In genomic region chr11:117521906-117522780, GRCm38 (mm10) we compare ENCODE assay signal across 9 mouse cellular contexts. TPM values are rescaled to one million over a fixed set of nuclear protein-coding genes. Genes with fewer than 3 reads are reported as not detected.
DNase-seq lines count a peak whose midpoint lies in the region; ATAC-seq lines count a peak whose summit lies in the region.
"Had no signal": no experiment of that assay in that cellular context is flagged by ENCODE, and none has a peak within 500 bp of the region (broad histone marks: within the 10 kb centered on the region; RNA-seq: fewer than 3 reads in every experiment).

No protein-coding gene starts in this region.

- H3K4me3 ChIP-seq in neural tube, embryonic 12.5 days = no peak overlapping the region
- no peak overlapping the region for H3K4me3 ChIP-seq in forebrain, embryonic 16.5 days (replicated peaks; ENCODE audit: low read length)
- no peak overlapping the region for H3K4me3 ChIP-seq in limb, embryonic 15.5 days

- H3K27ac ChIP-seq in neural tube, embryonic 12.5 days = no peak overlapping the region
- H3K27ac ChIP-seq in forebrain, embryonic 16.5 days (ENCODE audit: low read length) = peak overlapping the region; percentile 86
- H3K27ac ChIP-seq in limb, embryonic 15.5 days = peak overlapping the region; percentile 84

- no peak for DNase-seq in neural tube, embryonic 10.5 days (ENCODE audit: extremely low spot score, low spot score)
- no peak for DNase-seq in Muller cell, postnatal 12 days (ENCODE audit: inconsistent ontology term)
- DNase-seq in kidney, postnatal 4 days = no peak
- DNase-seq in kidney, postnatal 36 days = no peak
- DNase-seq: liver had no signal

- 57% methylated on average over 13 of the region's 13 CpGs for WGBS in neural tube, embryonic 12.5 days
- 47% methylated on average over 13 of the region's 13 CpGs for WGBS in forebrain, embryonic 16.5 days
- WGBS in limb, embryonic 15.5 days = 52% methylated on average over 13 of the region's 13 CpGs

- H3K9me3 ChIP-seq in neural tube, embryonic 12.5 days = peaks cover 8% of the 10 kb centered on the region; the same call in 1 of the 2 replicates
- no peaks in the 10 kb centered on the region for H3K9me3 ChIP-seq in forebrain, embryonic 16.5 days (ENCODE audit: control insufficient read depth, low read length)
- no peaks in the 10 kb centered on the region for H3K9me3 ChIP-seq in limb, embryonic 15.5 days

- H3K4me2 ChIP-seq in neural tube, embryonic 12.5 days (replicated peaks) = peak overlapping the region; percentile 22
- H3K4me2 ChIP-seq in forebrain, embryonic 16.5 days (ENCODE audit: low read length) = no peak overlapping the region
- H3K4me2 ChIP-seq in limb, embryonic 15.5 days = no peak overlapping the region

- no peaks in the 10 kb centered on the region for H3K27me3 ChIP-seq in neural tube, embryonic 12.5 days (replicated peaks)
- no peaks in the 10 kb centered on the region for H3K27me3 ChIP-seq in forebrain, embryonic 16.5 days (replicated peaks; ENCODE audit: control insufficient read depth, insufficient read depth, low read length)
- H3K27me3 ChIP-seq in limb, embryonic 15.5 days = no peaks in the 10 kb centered on the region

- ATAC-seq in neural tube, embryonic 12.5 days (ENCODE audit: low FRiP score, low read depth) = no peak
- ATAC-seq in forebrain, embryonic 16.5 days = no peak
- ATAC-seq in limb, embryonic 15.5 days (ENCODE audit: insufficient number of reproducible peaks, low FRiP score, low TSS enrichment, low read depth) = no peak

- H3K36me3 ChIP-seq in neural tube, embryonic 12.5 days = no peaks in the 10 kb centered on the region
- H3K36me3 ChIP-seq in forebrain, embryonic 16.5 days (ENCODE audit: control insufficient read depth, insufficient read depth) = no peaks in the 10 kb centered on the region
- no peaks in the 10 kb centered on the region for H3K36me3 ChIP-seq in limb, embryonic 15.5 days

- peaks cover 39% of the 10 kb centered on the region for H3K4me1 ChIP-seq in neural tube, embryonic 12.5 days
- H3K4me1 ChIP-seq in forebrain, embryonic 16.5 days (replicated peaks; ENCODE audit: control insufficient read depth, insufficient read depth, low read length) = peaks cover 37% of the 10 kb centered on the region
- H3K4me1 ChIP-seq in limb, embryonic 15.5 days = peaks cover 34% of the 10 kb centered on the region

- no peak overlapping the region for H3K9ac ChIP-seq in neural tube, embryonic 12.5 days
- no peak overlapping the region for H3K9ac ChIP-seq in forebrain, embryonic 16.5 days (replicated peaks; ENCODE audit: low read depth, low read length)
- no peak overlapping the region for H3K9ac ChIP-seq in limb, embryonic 15.5 days

RNA-seq across cellular contexts. Expression of gene Gm11733, which starts 38.0 kb away (rescaled TPM):
- polyA plus RNA-seq in neural tube, embryonic 12.5 days (2016; fragmentation: Nextera tagmentation; extraction: Ambion mirVana) = 0.08 TPM in 1 of 2 replicates, not detected in the other
- 0.14 TPM in 1 of 2 replicates, not detected in the other for polyA plus RNA-seq in forebrain, embryonic 16.5 days (2015; fragmentation: Nextera tagmentation; extraction: Ambion mirVana)
- 0.06 TPM in 1 of 2 replicates, not detected in the other for polyA plus RNA-seq in limb, embryonic 15.5 days (2015; fragmentation: Nextera tagmentation; extraction: Ambion mirVana)
- polyA plus RNA-seq: kidney, postnatal 0 days had no signal
